Mouse (Mus musculus) olfactory bulb, adult 2 months (tissue): ENCODE data around the gene Lmo7.

ENCODE experiments used
- CTCF ChIP-seq: fragments of 200-500 bp; IDR thresholded peaks from 2 replicates; pipeline ENCODE4 v1.5.1; 2012; ENCODE audit warnings: low read depth, mild to moderate bottlenecking, low read length, moderate library complexity; ENCODE audit not compliant: insufficient read depth
- POLR2A ChIP-seq: fragments of 200-500 bp; IDR thresholded peaks from 2 replicates; pipeline ENCODE4 v1.6.1; 2012; ENCODE audit warnings: mild to moderate bottlenecking, low read depth, low read length, moderate library complexity; ENCODE audit not compliant: insufficient read depth

DNA sequence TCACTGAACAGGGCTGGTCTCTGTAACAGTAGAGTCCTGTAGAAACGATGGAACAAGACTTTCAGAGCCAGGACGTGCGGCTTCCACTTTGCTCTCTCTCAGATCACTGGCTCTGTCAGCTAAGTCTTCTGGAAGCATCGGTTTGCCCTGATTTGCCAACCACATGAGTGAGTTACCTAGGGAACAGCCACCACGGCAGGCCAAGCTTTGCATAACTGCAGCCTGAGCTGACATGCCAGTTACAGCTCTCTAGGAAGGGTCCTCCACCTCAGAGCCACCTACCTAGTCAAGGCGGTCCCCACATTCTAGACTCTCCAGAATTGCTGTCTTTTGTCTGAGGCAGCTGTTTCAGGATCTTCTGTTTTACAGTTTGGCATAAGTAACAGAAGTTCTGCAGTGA lies 107.4 kb downstream of the Lmo7 start:
- TF ChIP-seq CTCF (no peak), POLR2A (no peak)
